Mouse (Mus musculus): ENCODE data around the gene Cyp1a2. TPM values are rescaled to one million over a fixed set of nuclear protein-coding genes. Genes with fewer than 3 reads are reported as not detected.

Cyp1a2 gene
- polyA plus RNA-seq, 1 experiment from 2014 or later, result not detected

DNA sequence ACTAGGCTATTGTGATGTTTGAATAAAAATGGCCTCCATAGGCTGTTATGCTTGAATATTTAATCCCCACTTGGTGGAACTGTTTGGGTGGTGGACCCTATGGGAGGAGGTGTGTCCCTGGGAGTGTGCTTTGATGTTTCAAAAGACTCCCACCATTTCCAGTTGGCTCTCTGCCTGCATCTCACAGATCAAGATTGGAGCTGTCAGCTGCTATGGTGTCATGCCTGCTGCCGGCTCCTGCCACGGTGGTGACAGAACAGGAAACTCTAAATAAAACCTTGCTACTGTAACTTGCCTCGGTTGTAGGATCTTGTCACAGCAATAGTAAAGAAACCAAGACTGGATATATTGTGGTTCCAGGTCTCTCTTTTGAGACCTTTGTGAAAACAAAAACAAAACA lies 22.0 kb downstream of the Cyp1a2 start:
- Histone ChIP-seq H3K36me3 (ENCODE audit: inconsistent target) (no peaks in the 10 kb centered on the region), H3K4me3 (ENCODE audit: inconsistent target) (no peak overlapping the region), H3K27ac (no peak overlapping the region), H3K79me2 (ENCODE audit: inconsistent target) (no peaks in the 10 kb centered on the region)
- 64% methylated on average over 3 of the region's 3 CpGs for WGBS (ENCODE audit: missing documents)

DNA sequence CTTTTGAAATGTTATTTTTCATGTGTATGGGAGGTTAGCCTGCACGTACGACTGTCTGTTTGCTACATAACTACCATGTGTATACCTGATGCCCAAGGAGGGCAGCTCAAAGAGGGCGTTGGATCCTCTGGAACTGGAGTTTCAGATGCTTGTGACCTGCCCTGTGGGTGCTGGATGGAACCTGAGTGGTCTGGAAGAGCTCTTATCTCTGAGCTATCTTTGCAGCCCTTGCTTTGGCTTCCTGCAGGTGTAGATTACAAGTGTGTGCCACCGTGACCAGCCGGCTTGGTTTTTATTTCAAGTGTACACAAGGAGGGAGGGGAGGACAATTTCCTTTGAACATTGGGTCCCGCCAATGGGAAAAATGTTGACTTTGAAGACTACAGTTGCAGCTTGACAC lies 23.0 kb downstream of the Cyp1a2 start:
- Histone ChIP-seq H3K27ac (no peak overlapping the region), H3K36me3 (ENCODE audit: inconsistent target) (no peaks in the 10 kb centered on the region), H3K4me3 (ENCODE audit: inconsistent target) (no peak overlapping the region), H3K79me2 (ENCODE audit: inconsistent target) (no peaks in the 10 kb centered on the region)
- 42% methylated on average over 6 of the region's 6 CpGs for WGBS (ENCODE audit: missing documents)

DNA sequence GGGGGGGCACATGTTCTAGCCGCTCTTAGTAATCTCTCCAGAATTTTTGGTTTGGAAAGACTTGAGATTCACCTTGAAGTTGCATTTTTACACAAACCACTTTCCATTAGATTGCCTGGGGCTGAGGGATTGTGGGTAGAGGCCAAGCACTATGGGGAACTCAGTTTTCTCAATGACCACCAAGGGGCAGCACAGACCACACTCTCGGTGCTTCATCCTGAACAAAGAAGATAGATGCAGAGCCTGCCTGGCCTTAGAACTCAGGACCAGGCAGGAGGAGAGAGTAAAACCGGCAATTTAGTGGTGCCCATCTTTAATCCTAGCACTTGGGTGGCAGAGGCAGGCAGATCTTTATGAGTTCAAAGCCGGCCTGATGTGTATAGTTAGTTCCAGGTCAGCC lies 23.7 kb downstream of the Cyp1a2 start:
- H3K27ac ChIP-seq, result no peak overlapping the region

DNA sequence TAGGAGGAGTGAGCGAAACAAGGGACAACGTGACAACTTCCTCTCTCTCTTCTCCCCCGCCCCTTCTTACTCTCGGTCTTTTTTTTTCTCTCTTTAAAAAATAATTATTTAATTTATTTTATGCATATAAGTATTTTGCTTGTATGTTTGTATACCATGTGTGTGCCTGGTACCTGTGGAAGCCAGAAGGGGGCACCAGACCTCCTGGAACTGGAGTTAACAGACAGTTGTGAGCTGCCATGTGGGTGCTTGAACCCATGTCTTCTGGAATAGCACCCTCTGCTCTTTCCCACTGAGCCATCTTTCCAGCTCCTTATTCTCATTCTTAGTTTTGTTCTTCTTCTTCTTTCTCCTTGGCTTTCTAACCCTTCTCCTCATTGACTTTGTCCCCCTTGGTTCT lies 24.5 kb downstream of the Cyp1a2 start:
- 75% methylated on average over 2 of the region's 4 CpGs for WGBS (ENCODE audit: missing documents)
- Histone ChIP-seq H3K27ac (no peak overlapping the region), H3K79me2 (ENCODE audit: inconsistent target) (peaks cover 6% of the 10 kb centered on the region; the same call in 1 of the 2 replicates), H3K4me3 (ENCODE audit: inconsistent target) (no peak overlapping the region), H3K36me3 (ENCODE audit: inconsistent target) (no peaks in the 10 kb centered on the region)

More for the DNA sequence above, 23.7 kb downstream of the Cyp1a2 start:
- no peaks in the 10 kb centered on the region for H3K36me3 ChIP-seq (ENCODE audit: inconsistent target)
- 17% methylated on average over 4 of the region's 4 CpGs for WGBS (ENCODE audit: missing documents)
- H3K4me3 ChIP-seq (ENCODE audit: inconsistent target), result no peak overlapping the region
- H3K79me2 ChIP-seq (ENCODE audit: inconsistent target), result no peaks in the 10 kb centered on the region

DNA sequence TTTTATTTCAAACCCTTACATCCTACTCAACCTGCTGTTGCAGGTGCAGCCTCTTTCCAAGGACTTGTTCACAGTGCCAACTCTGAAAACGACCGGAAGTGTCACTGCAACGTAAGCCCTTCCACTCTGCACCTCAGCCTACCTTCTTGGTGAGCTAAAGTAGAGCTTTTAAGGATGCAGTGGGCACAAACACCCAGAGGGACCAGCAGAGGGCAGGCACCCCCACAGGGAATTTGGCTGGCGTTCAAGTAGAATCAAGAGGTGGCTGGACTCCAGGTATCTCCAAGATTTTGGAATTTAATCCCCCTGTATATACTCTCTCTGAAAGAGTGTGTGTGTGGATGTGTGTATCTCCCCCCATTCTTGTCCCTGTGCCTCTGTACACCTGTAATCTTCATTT lies 25.7 kb downstream of the Cyp1a2 start:
- no peaks in the 10 kb centered on the region for H3K36me3 ChIP-seq (ENCODE audit: inconsistent target)
- no peak overlapping the region for H3K27ac ChIP-seq
- no peak overlapping the region for H3K4me3 ChIP-seq (ENCODE audit: inconsistent target)
- 61% methylated on average over 4 of the region's 4 CpGs for WGBS (ENCODE audit: missing documents)
- H3K79me2 ChIP-seq (ENCODE audit: inconsistent target), result peaks cover 11% of the 10 kb centered on the region; the same call in 1 of the 2 replicates

DNA sequence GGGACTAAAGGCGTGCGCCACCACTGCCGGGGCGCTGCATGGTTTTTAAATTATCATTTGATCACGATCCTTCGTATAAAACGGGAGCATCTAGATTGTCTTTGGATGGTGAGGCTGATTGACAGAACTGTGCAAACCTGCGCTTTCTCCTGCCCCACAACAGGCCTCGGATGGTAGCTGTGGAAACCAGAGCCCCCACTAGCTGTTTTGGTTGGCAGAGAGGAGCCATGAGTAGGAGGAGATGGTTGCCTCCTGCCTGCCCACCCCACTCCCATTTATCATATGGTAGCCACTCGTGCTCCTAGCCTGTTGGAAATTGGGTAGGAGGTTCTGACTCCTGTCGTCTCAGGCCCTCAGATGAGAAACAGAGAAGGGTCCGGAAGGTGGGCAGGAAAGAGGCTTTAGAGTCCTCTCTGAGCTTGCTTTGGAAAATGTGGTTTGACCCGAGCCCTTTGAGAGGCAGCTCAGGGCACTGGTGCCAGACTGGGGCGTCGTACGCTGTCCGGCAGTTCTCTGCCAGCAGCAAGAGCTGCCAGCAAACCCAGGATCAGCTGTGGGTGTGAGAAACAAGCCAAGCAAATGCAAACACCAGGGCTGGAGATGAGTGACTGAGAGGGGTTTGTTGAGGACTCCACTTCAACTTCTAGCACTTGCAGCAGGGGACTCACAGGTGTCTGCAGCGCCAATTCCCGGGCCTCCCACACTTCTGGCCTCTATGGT lies 26.7 kb downstream of the Cyp1a2 start:
- H3K27ac ChIP-seq, result no peak overlapping the region
- H3K79me2 ChIP-seq (ENCODE audit: inconsistent target), result peaks cover 11% of the 10 kb centered on the region; the same call in 1 of the 2 replicates
- WGBS (ENCODE audit: missing documents), result 89% methylated on average over 19 of the region's 19 CpGs
- H3K4me3 ChIP-seq (ENCODE audit: inconsistent target), result no peak overlapping the region
- H3K36me3 ChIP-seq (ENCODE audit: inconsistent target), result no peaks in the 10 kb centered on the region

DNA sequence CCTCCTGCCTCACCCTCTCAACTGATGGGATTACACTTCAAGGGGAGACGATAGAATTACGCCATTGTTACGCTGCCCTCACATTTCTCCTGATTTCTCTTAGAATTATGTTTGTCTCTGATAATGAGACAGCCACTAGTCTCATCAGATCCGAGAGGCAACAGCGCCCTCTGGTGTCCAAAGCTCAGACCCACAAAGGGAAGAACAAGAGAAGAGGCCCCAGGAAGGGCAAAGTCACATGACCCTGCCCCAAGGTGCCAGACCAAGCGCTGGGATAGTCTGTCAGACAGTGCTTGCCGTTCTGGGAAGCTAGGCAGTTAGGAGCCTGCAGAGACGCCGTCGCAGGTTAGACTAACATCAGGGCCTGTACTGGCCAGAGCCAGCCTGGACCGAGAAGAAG lies 27.8 kb downstream of the Cyp1a2 start:
- H3K27ac ChIP-seq, result no peak overlapping the region
- WGBS (ENCODE audit: missing documents), result 4% methylated on average over 11 of the region's 11 CpGs
- H3K4me3 ChIP-seq (ENCODE audit: inconsistent target), result no peak overlapping the region
- H3K79me2 ChIP-seq (ENCODE audit: inconsistent target), result peaks cover 11% of the 10 kb centered on the region; the same call in 1 of the 2 replicates
- no peaks in the 10 kb centered on the region for H3K36me3 ChIP-seq (ENCODE audit: inconsistent target)

DNA sequence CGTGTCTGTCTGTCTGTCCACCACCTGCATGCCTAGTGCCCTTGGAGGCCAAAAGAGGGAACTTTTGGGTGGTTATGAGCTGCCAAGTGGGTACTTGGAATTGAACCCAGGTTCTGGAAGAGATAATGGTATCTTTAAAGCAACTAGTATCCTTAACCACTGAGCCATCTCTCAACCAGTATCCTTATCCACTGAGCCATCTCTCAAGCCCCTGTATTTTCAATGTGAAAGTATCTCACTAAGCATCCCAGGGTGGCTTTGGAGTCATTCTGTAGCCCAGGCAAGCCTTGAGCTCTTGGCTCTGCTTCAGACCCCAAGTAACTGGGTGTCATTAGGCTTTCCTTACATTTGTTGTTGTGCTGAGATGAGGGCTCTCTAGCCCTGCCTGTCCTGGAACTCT lies 28.5 kb downstream of the Cyp1a2 start:
- 70% methylated on average over 1 of the region's 1 CpGs for WGBS (ENCODE audit: missing documents)
- no peak overlapping the region for H3K27ac ChIP-seq
- no peaks in the 10 kb centered on the region for H3K36me3 ChIP-seq (ENCODE audit: inconsistent target)
- H3K4me3 ChIP-seq (ENCODE audit: inconsistent target), result no peak overlapping the region
- H3K79me2 ChIP-seq (ENCODE audit: inconsistent target), result peaks cover 11% of the 10 kb centered on the region; the same call in 1 of the 2 replicates

DNA sequence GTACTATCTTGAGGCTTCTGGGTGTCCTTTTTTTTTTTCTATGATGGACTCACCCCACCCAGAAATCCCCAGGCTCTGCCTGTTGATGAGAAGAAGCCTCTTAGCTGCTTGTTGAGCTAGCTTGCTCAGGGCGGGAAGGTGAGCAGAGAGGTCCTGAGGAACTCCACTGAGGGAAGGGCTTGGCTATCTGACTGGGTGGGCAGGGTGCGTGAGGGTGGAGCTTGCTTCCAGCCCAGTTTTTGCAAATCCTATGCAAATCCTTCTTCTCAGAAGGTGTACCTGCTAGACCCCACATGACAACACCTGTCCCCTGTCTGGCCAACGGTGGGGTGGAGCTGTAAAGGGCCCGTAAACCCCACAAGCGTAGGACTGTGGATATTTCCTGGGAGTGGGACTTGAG lies 30.2 kb downstream of the Cyp1a2 start, which contains the start of gene Csk:
TSS of gene Csk (minus strand) at position 349 of the 400 bp plus-strand sequence.
- 94% methylated on average over 5 of the region's 5 CpGs for WGBS (ENCODE audit: missing documents)
- Histone ChIP-seq H3K79me2 (ENCODE audit: inconsistent target) (peaks cover 11% of the 10 kb centered on the region; the same call in 1 of the 2 replicates), H3K4me3 (ENCODE audit: inconsistent target) (no peak within 1 kb of the TSS), H3K27ac (peak within 1 kb of the TSS; percentile 98), H3K36me3 (ENCODE audit: inconsistent target) (no peaks in the 10 kb centered on the region)

DNA sequence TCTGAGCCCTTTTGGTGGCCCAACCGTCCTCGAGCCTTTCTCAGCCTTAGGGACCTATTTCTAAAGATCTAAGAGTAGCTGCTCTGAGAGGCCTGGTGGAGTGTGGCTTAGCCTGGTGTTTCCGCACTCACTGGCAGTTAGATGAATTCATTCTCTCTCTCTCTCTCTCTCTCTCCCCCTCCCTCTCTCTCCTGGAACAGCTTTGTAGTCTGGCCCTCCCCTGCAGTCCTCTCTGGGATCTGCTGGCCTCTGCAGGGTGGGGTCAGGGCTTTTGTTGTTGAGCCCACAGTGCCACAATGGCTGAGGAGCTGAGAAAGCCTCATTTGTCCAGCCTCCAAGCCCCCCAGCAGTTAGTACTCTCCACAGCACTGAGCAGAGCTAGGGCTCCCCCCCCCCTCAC lies 30.6 kb downstream of the Cyp1a2 start:
- H3K4me3 ChIP-seq (ENCODE audit: inconsistent target), result no peak overlapping the region
- H3K27ac ChIP-seq, result peak overlapping the region; percentile 98
- peaks cover 11% of the 10 kb centered on the region; the same call in 1 of the 2 replicates for H3K79me2 ChIP-seq (ENCODE audit: inconsistent target)

DNA sequence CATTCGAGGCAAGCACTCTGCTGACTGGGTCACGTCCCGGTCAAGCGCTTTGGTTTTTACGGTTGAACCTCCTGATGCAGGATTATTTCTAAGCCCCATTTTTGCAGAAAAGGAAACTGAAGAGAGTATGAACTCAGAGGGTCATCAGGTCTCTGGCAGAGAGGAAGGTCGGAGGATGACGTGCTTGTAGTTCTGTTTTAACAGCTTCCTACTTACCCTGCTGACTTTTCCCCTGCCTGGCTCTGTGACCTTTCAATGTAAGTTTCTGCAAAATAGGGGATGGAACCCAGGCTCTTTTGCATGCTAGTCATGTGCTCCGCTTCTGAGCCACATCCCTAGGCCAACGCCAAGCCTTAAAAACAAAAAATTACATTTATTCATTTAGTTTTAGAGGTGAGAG lies 31.2 kb downstream of the Cyp1a2 start:
- Histone ChIP-seq H3K36me3 (ENCODE audit: inconsistent target) (no peaks in the 10 kb centered on the region), H3K4me3 (ENCODE audit: inconsistent target) (no peak overlapping the region), H3K79me2 (ENCODE audit: inconsistent target) (peaks cover 11% of the 10 kb centered on the region; the same call in 1 of the 2 replicates), H3K27ac (peak overlapping the region; percentile 98)
- 34% methylated on average over 9 of the region's 9 CpGs for WGBS (ENCODE audit: missing documents)

More for the DNA sequence above, 30.6 kb downstream of the Cyp1a2 start:
- no peaks in the 10 kb centered on the region for H3K36me3 ChIP-seq (ENCODE audit: inconsistent target)
- WGBS (ENCODE audit: missing documents), result 65% methylated on average over 3 of the region's 3 CpGs

DNA sequence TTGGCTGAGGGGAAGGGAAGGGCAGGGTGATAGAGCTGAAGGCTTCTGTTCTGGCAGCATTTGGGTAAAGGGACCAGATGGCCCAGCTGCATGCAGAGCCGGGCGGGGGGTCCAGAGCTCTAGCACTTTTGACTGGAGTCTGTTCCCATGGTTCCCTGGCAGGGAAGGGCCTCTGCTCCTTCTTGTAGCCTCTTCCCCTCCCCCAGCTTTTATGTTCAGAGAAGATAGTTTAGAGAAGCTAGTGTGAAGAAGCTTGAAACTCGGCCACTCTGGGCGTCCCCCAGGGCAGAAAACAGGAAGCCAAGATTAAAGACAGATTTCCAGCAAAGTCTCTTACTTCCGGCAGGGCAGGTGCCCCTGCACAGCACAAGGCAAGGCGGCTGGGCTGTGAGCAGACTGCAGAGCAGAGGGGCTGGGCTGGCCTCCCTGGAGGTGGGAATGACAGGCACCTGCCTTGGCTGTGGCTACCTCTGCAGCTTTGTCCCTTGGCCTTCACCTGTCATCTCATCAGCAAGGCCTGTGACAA lies 32.7 kb downstream of the Cyp1a2 start:
- Histone ChIP-seq H3K79me2 (ENCODE audit: inconsistent target) (peaks cover 11% of the 10 kb centered on the region; the same call in 1 of the 2 replicates), H3K27ac (peak overlapping the region; percentile 98), H3K4me3 (ENCODE audit: inconsistent target) (peak overlapping the region; percentile 3; the same call in 1 of the 2 replicates), H3K36me3 (ENCODE audit: inconsistent target) (no peaks in the 10 kb centered on the region)
- WGBS (ENCODE audit: missing documents), result 0% methylated on average over 6 of the region's 6 CpGs

DNA sequence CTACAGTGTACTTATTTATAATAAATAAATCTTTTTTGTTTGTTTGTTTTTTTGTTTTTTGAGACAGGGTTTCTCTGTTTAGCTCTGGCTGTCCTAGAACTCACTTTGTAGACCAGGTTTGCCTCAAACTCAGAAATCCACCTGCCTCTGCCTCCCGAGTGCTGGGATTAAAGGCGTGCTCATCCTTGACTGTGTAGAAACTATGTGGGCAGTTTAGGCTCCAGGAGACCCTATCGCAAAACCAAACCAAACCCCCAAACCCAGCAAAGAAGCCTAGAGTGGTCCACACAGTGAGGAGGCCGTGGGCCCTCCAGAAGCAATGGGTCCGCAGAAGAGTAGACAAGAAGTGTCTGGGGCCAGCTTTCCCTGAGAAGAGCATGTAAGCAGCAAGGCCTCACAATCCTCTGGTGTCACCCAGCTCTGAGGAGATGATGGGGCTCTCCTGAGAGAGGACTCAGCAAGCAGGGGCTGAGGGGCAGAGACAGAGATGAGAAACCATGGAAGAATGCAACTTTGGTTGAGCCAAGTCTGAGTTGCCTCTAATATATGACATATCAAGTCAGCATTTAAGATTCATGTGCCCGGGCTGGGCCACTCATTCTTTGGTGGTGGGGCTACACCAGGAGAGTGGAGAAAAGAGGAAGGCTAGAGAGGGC lies 33.2 kb downstream of the Cyp1a2 start:
- Histone ChIP-seq H3K27ac (peak overlapping the region; percentile 98), H3K36me3 (ENCODE audit: inconsistent target) (no peaks in the 10 kb centered on the region), H3K79me2 (ENCODE audit: inconsistent target) (peaks cover 11% of the 10 kb centered on the region; the same call in 1 of the 2 replicates), H3K4me3 (ENCODE audit: inconsistent target) (no peak overlapping the region)
- 79% methylated on average over 6 of the region's 6 CpGs for WGBS (ENCODE audit: missing documents)

DNA sequence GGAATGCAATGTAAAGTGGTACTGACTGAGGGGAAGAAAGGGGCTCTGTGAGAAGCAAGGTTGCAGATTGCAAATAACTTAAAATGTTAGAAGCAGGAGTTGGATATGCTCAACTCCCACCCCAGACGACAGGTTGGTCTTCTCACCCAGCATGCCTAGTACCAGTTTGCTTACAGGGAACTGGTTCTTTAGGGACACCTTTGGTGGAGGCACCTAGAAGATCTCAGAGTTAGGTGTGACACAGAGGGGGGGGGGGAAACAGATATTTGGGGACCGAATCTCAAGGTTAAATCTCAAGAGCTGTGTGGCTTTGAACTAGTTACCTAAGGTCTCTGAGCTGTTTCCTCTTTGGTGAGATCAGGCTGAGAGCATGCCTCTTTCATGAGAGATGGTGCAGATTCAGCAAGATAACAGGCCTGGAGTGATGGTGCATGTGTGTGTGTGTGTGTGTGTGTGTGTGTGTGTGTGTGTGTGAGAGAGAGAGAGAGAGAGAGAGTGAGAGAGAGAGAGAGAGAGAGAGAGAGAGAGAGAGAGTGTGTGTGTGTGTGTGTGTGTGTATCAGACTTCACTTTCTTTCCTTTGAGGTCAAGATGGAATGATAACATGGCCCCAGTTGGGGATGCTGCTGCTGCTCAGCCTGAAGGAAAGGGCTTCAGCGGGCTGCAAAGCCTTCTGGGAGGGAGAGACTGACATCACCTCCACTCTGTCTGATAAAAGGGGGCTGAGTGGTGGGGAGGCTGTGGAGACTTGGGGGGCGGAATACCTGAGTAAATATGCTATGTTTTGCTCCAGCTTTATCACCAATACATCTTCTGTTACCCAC lies 36.0 kb downstream of the Cyp1a2 start:
- peak overlapping the region; percentile 12; the same call in 1 of the 2 replicates for H3K4me3 ChIP-seq (ENCODE audit: inconsistent target)
- H3K27ac ChIP-seq, result peak overlapping the region; percentile 97
- H3K36me3 ChIP-seq (ENCODE audit: inconsistent target), result no peaks in the 10 kb centered on the region
- 38% methylated on average over 4 of the region's 4 CpGs for WGBS (ENCODE audit: missing documents)
- peaks cover 25% of the 10 kb centered on the region for H3K79me2 ChIP-seq (ENCODE audit: inconsistent target)

Measured in macrophage (primary cell).